Mouse (Mus musculus) spleen, adult 2 months (tissue): ENCODE results near the gene Gtpbp1.

ENCODE experiments used
- CTCF ChIP-seq: fragments of 200-500 bp; IDR thresholded peaks from 2 replicates; pipeline ENCODE4 v1.5.1; 2011; ENCODE audit warnings: mild to moderate bottlenecking, inconsistent platforms; ENCODE audit not compliant: insufficient read depth, insufficient read length, insufficient replicate concordance; ENCODE audit errors: extremely low read depth
- POLR2A ChIP-seq: fragments of 200-500 bp; IDR thresholded peaks from 2 replicates; pipeline ENCODE4 v1.6.1; 2011; ENCODE audit warnings: low read depth, low read length, inconsistent platforms

DNA sequence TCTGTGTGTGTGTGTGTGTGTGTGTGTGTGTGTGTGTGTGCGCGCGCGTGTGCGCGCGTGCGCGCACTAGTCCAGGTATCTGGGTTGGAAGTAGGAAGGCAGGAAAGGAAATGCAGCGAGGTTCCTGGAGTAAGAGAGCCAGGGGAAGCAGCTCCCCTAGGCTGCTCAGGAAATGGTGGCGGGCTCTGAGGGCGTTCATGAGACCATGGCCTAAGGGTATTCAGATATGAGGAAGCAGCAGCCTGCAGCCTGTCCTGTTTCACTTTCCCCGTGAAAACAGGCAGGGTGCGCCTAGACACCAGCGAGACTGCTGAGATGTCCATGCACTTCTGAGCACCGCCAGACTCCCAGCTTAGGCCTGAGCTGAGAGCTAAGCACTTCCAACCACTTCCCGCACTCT is 61.1 kb downstream of the Gtpbp1 start:
- TF ChIP-seq POLR2A (no peak), CTCF (no peak)
